Mouse (Mus musculus): Measurements from ENCODE around the gene Rab29.

DNA sequence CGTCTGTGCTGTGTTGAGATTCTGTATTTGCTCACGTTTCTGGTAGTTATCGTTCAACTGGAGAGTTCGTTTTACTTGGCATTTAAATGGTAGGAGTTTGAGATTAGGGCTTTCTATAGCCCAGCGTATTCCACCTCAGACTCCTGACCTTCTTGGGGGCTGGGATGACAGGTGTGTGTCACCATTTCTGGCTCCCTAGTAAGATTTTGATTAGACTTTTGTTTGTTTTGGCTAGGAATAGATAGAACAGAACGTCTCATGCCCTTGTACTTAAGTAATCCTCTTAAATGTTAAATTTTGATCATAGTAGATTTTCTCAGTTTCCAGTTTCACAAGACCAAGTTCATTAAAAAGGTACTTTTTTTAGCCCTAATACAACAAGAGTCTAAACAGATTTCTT lies 50.6 kb downstream of the Rab29 start:
- TF ChIP-seq CTCF (IDR thresholded peaks at IDR 0.05; ENCODE audit: low read depth, low read length), result no peak
- TF ChIP-seq GATA1 (IDR thresholded peaks at IDR 0.05; ENCODE audit: borderline replicate concordance, low read length), result no peak
- no peak for TF ChIP-seq POLR2AphosphoS5 (IDR thresholded peaks at IDR 0.05; ENCODE audit: insufficient replicate concordance, low read depth, low read length)
- TF ChIP-seq TAL1 (conservative IDR thresholded peaks at IDR 0.05; ENCODE audit: low read depth, low read length), result no peak
- TF ChIP-seq GATA2 (IDR thresholded peaks at IDR 0.05; ENCODE audit: borderline replicate concordance, low read depth, low read length), result no peak
